Mouse (Mus musculus): Measurements from ENCODE around the gene Nsrp1.

Nsrp1 gene

GRCm38 (mm10) chr11:77042816-77043215 lies 35.4 kb downstream of the Nsrp1 start:
- DNase-seq (ENCODE audit: low read depth, low spot score), result no peak

GRCm38 (mm10) chr11:77041891-77042290 lies 36.3 kb downstream of the Nsrp1 start:
- DNase-seq (ENCODE audit: low read depth, low spot score), result no peak

- DNase-seq (ENCODE audit: low read depth, low spot score), result no peak
Measured at GRCm38 (mm10) chr11:77031151-77031934, 46.9 kb downstream of the Nsrp1 start.

GRCm38 (mm10) chr11:77028157-77028556 lies 50.1 kb downstream of the Nsrp1 start:
- DNase-seq (ENCODE audit: low read depth, low spot score), result no peak

DNA sequence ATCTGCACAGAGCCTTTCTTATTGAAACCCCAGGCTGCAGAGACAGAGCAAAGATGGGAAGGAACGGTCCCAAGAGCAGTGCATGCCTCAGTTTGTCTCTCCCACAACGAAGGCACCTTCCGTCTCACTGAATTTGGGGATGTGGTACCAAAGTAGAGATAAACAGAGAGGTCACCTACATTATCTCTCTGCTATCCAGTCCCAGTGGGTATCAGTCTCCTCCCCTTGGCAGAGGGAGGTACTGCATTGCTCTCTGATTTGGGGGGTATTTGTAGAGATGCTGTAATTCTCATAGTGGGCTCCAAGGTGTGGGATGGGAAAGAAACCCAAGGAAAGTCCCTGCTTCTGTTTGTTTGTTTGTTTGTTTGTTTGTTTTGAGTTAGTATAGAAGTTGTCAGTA lies 51.7 kb downstream of the Nsrp1 start:
- DNase-seq (ENCODE audit: low read depth, low spot score), result no peak

DNA sequence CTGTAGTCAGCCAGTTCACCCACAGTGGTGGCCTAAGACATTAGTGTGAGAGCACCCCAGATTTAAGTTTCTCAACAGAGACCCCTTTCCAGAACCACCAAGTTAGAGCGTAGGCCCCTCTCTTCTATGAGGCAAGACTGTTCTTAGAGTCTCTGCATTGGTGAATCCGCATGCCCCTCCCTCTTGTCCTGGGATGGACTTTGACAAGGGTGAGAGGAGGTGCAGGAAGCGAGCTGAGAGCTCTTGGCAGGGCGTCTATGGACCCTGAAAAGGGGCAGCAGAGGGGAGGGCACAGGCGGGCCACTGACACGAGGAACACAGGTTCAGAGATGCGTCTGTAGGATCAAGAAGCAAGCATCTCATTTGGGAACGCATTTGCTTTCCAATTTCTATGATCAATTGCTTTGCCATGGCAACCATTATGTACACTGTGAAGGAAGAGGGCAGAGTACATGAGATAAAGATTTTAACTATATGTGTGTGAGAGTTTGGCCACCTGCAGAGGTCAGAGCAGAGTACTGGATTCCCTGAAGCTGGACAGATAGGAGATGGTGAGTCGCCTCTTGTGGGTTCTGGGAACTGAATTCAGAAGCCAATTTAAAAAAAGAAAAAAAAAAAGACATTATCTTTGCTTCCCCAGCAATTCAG lies 56.4 kb downstream of the Nsrp1 start:
- no peak for DNase-seq (ENCODE audit: low read depth, low spot score)

GRCm38 (mm10) chr11:77019539-77019938 lies 58.7 kb downstream of the Nsrp1 start:
- DNase-seq (ENCODE audit: low read depth, low spot score), result no peak

GRCm38 (mm10) chr11:77018046-77018445 lies 60.2 kb downstream of the Nsrp1 start:
- DNase-seq (ENCODE audit: low read depth, low spot score), result peak; percentile 25

DNA sequence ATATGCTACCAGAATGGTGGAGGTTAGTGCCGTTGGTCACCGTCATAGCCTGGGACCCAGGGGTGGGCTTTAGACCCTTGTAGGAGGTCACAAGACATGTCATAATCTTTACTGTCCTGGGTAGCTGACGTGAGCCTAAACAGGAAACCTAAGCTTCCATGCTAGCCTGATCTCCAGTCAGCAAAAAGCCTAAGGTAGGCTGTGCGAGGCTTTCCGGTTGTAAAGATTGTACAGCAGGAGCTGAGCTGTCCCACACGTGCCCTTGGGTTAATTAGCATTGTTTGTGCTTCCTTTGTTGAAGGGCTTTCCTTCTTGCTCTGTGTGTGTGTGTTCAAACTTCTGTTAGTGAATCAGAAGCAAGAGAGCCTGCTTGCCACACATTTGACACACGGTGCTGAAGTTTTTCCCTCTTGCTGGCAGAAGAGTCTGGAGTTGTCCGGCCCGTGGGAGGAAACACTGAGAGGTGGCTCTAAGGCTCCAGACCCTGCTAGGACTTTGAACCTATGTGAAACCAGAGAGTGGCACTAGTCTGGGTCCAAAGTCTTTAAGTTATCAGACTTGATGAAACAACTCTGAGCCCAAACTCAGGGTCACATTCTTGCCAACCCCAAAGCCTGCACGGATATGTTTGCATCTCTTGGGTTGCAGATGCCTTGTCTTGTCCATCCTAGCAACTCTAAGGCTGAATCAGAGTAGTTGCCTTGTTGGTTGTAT lies 67.3 kb downstream of the Nsrp1 start:
- DNase-seq (ENCODE audit: low read depth, low spot score), result no peak

GRCm38 (mm10) chr11:77009069-77010025 lies 68.9 kb downstream of the Nsrp1 start:
- DNase-seq (ENCODE audit: low read depth, low spot score), result no peak

DNA sequence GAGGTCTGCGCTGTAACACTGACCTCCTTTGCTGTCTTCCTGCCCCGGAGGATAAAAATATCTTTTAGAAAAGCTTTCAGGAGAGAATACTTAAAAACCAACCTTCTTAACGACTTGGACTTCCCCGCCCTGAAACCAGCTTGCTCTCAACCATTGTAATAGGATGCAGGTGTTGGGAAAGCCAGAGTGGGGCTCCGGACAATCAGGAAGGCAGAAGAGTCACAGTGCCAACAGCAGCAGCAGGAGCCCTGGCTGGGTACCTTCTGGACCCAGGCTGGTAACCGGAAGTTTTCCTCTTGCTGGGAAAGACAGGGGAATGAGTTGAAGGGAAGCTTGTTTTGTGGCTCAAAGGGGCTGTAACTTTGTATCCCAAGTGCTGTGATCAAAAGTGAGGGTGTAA lies 71.6 kb downstream of the Nsrp1 start:
- DNase-seq (ENCODE audit: low read depth, low spot score), result no peak

- DNase-seq (ENCODE audit: low read depth, low spot score), result no peak
Measured at GRCm38 (mm10) chr11:77005881-77006280, 72.4 kb downstream of the Nsrp1 start.

DNA sequence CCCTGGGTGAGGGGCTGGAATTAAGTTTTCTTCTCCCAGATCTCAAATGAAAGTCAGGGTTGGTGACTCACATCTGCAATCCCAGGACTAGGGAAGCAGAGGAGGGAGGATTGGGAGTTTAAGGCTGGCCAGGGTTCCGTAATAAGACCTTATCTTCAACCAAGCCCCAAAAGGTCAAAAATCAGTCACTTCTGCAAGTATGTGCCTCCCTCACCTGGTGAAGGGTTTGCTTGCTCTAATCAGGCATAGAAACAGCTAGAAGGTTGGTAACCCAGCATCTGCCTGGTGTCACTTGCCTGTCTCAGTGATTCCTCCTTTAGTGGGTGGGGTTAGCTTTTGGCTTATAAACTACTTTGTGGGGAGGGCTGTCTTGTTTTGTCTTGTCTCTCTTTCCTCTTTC lies 75.9 kb downstream of the Nsrp1 start:
- no peak for DNase-seq (ENCODE audit: low read depth, low spot score)

- no peak for DNase-seq (ENCODE audit: low read depth, low spot score)
Measured at GRCm38 (mm10) chr11:77000741-77001140, 77.5 kb downstream of the Nsrp1 start.

DNA sequence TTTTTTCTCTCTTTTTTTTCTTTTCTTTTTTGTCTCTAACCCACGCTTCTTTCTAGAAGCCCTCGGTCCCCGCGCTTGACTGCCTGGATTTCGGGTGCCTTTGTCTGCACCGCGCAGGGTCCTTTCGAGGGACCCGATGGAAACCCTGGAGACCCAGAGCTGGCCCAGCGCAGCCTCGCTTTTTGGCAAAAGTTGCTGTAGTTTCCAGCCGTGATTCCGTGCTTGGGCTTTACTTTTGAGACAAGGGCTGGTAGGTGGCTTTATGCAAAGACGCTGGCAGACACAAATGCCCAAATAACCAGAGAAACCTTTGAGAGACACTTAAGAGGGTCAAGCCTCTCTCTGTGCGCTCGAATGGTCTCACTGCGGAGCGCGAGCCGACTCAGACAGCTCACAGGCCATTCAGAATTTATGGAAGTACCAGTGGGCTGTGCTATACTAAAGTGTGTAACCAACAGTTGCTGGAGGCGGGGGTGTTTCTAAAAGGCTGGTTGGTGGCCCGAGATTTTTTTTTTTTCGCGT lies 79.5 kb downstream of the Nsrp1 start:
- peak; percentile 29 for DNase-seq (ENCODE audit: low read depth, low spot score)

DNA sequence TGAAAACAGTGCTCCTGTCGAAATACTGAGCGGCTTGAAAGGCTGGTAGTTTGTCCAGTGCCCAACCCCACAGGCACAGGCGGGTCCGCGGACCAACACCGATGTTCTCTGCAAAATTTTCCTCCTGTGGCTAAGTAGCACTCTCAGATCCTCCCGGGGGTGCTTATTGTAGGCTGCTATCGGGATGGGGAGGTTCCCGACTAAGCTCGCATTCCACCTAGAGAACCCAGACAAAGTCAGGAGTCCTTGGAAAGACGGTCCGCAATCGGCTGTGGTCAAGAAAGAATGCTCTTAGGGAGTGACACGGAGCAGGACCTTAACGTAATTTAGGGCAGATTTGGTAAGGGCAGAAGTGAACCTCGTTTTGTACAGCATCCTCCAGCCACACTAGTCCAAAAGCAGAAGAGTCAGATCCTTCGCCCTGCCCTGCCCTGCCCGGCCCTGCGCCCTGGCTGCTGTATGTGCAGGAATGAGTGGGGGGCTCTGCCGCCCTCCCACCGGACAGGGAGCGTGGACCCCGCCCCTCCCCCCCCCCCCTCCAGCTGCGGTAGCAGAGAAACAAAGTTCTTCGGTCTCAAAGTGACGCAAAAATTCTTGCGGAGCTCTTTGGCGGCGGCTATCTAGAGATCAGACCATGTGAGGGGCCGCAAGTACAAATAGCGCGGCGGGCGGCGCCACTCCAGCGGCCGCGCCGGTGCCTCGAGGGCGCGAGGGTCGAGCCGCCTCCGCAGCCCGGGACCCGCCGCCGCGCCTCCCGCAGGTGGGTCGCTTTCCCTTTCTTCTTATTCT lies 80.1 kb downstream of the Nsrp1 start, which contains the start of gene Slc6a4:
TSS of gene Slc6a4 (plus strand) at position 688 of the 789 bp plus-strand sequence.
- DNase-seq (ENCODE audit: low read depth, low spot score), result peak; percentile 45

- DNase-seq (ENCODE audit: low read depth, low spot score), result peak; percentile 84
Measured at GRCm38 (mm10) chr11:76997305-76997704, 80.9 kb downstream of the Nsrp1 start.

GRCm38 (mm10) chr11:76995966-76996672 lies 82.1 kb downstream of the Nsrp1 start:
- no peak for DNase-seq (ENCODE audit: low read depth, low spot score)

Data from ZHBTc4 (cell line).